Mouse (Mus musculus) thymus, postnatal 25 days (tissue): ENCODE results near the gene Wwtr1.
A peak's percentile ranks its signal among the peaks of the same experiment; 100 is the strongest.

Source experiments
- DNase-seq: peaks from one replicate; pipeline ENCODE4 v3.0.0; 2022

Gene Wwtr1

DNA sequence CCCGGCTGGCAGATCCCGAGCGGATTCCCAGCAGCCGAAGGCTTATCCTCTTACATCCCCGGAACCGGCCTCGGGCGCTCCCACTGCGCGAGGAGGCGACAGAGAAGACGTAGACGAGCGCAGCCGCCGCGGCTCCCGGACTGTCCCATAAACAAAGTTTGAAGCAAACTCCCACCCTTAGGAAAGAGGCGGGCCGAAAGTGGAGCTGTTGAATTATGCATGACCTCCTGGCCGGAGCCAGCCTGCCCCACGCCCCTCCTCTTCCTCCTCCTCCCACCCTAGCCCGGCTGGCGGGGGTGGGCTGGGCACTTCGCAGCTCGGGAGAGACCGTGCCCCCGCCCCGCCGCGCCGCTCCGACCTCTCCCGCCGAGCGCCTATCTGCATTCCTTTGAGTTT lies at the start of gene Wwtr1:
TSS of gene Wwtr1 (minus strand) at position 251 of the 396 bp plus-strand sequence.
- peak; percentile 2 for DNase-seq

DNA sequence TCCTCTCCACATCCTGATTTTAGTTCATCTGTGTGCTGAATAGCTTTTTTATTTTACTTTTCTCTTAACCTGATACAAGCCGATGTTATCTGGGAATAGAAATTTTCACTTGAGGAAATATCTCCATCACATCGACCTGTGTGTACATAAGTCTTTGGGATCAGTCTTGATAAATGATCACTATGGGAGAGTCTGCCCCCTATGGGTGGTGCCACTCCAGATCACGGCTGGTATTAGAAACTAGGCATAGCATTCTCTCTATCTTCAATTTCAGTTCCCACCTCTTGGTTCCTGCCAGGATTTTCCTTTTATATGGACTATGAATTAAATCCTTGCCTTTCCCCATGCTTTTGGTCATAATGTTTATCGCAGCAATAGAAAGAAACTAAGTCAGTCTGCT lies 44.0 kb upstream of the Wwtr1 start:
- no peak for DNase-seq

DNA sequence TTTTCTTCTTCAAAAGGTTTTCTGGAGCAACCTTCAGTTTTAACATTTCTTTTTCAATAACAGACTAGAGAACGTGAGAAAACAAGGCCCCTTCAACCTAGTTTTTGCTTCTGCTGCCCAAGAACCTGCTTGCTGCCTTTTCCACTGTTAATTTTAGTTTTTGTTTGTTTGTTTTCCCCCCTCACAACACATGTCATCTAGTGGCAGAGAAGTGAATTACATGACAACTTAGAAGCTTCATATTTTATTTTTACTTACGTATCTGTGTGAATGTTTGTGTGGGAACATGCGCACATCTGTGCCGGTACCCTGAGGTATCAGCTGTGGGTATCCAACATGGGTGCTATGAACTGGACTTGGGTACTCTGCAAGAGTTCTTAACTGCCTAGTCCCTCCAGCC lies 39.9 kb upstream of the Wwtr1 start:
- DNase-seq, result no peak

DNA sequence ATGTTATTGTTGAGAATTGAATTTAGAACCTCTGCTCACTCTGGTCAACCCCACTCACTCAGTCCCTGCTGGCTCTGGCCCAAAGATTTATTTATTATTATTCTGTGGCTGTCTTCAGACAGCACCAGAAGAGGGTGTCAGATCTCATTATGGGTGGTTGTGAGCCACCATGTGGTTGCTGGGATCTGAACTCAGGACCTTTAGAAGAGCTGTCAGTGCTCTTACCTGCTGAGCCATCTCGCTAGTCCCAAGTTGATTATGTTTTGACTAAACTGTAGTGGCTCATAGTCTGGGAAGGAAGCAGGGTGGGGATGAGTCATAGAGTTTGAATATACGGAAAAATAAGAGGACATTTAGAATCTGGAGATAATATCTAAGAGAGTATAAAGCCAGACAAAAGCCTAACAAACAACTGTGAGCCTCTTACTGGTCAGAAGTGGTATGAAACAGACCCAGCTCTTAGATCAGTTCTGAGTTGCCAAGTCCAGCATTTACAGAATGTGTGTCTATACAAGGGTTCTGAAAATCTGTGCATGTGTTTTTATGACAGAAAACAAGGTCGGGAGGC lies 36.8 kb upstream of the Wwtr1 start:
- DNase-seq, result no peak

DNA sequence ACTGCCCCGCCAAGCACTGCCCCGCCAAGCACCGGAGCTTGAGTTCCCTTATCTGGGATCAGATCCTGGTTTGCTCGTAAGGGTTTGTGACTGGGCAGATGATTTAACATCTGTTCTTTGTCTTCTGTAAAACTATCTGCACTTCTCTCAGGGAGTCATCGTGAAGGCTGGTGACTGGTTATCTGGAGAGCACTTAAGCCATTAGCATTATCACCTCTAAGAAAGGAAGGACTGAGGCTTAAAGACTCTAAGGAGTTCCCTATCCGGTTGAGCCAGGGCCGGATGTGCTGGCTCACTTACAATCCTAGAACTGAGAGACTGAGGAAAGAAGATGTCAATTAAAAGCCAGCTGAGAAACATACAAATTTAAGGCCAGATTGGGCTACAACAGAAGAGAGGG lies 36.1 kb upstream of the Wwtr1 start:
- DNase-seq, result no peak

DNA sequence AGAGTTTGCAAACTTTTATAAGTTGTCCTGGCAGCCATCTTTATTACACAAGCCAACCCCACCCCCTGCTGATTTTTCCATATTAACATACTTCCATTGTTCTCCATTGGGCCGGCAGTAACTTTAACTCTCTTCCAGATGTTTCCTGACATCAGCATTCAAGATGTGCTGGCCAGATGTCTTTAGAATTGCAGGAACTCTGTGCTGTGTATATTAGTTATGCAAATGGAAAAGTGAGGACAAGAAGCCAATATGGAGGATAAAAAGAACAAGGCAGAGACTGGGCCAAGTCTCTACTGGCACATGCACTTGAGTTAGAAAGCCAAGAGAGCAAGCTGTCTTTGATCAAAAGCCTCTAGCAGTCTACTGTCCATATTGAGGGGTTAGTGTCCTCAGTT lies 28.9 kb upstream of the Wwtr1 start:
- DNase-seq, result no peak

DNA sequence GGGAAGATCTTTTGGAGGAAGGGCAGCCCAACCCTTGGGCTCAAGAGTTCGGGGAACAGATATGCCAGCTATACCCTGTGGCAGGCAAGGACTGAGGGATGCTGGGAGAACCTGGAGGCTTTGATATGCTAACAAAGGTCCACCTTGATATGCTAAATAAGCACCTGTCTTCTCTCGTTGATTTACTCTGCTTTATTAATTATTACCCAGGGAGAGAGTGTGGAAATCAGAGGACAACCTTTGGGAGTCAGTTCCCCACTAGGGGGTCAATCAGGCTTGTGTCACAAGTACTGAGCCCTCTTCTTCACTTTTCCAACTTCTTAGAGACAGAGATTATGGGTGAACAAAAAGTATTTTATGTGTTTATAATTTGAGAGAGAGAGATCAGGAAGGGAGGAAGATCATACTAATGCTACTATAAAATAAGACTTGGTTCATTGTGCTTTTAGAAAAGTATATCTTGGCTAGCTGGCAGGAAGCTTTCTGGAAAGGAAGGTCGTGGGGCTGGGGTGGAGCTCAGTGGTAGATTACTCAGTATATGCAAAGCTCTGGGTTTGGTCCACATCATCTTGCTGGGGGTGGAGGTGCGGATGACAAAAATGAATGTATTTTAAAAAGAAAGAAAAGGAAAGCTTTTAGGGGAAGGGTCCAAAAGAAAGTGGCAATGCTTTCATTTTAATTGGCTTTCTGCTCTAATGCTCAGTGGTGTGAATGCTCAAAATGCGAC lies 28.3 kb upstream of the Wwtr1 start:
- no peak for DNase-seq

DNA sequence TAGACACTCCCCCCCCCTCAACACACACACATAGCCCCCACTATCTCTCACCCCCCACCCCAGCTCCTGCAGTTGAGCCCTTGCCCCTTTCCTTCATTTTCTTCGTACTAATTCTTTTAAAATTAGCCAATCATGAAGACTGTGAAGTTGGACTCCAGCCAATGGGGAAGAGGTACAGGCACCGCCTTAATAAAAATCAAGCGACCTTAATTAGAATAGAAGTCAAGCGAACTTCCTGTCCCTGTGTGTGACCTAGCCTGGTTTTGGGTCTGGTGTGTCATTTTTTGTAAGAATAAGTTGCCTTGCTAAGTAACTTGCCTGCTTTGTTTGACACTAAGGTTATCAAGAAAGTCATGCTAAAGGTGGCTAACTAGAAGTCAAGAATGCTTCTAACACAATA lies 26.9 kb upstream of the Wwtr1 start:
- no peak for DNase-seq

DNA sequence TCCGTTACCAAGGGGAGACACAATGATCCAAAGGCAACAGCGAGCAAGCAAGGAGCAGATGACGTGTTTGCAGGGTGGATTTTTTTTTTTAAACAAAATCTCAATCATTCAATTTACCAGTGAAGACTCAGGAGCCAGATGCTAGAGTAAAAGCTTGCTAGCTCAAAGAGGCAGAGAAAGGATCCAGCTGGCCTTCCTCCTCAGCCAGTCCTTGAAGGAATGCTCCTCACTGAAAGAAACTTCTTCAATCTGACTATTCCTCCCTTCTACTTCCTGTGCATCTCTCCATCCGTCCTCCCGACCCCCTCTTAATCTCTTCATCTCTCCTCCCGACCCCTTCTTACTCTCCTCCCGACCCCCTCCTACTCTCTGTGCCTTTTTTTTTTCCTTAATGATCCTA lies 20.9 kb upstream of the Wwtr1 start:
- DNase-seq, result no peak

DNA sequence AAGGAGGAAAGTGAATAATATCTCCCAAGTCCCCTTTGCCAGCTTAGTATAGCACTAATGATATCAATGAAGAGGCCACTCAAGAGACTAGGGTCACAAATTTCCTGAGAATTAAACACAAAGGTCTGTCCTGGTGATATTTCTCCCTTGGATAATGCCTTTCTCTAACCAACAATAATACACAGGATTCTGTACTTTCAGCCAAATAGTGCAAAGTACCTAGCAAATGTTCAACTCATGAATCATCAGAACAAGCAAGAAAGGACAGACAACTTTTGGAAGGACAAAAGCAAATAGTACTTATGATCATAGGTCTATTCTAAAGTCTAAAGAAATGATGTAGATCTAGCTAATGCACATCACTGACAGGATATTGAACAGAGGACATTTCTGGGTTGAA lies 19.8 kb upstream of the Wwtr1 start:
- no peak for DNase-seq

DNA sequence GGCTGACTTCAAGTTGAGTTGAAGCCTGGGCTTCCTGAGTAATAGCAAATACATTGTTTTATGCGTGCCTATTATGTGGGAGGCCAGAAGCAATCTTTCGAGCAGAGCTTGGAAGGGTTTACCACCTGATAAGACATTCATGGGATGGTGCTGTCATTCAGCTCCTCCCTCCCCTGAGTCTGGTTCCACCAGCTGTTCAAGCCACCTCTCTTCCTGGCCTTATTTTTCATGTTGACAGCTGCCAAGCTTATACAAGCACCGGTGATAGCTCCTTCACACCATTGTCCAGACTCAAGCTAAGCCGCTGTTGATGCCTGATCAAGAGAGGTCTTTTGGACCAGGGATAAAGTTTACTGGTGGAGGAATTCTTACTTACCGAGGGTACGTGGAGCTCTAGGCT lies 10.3 kb upstream of the Wwtr1 start:
- DNase-seq, result no peak

DNA sequence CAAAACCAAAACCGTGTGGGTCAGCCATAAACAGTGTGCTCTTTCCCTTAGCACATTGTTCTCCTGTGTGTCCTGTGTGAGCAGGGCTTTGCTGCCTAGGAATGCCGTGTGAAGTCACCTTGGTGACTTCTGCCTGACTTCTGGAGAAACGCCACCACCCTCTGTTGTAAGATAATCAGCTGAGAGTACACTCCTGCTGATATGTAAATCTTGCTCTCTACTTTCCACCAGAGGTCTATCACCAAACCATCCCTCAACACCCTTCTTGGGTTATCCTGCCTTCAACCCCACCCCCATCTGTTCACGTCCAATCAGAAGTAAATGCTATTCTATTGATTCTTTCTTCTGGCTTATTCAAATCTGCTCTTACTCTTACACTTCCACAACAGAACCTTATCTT lies 7.8 kb upstream of the Wwtr1 start:
- DNase-seq, result no peak

DNA sequence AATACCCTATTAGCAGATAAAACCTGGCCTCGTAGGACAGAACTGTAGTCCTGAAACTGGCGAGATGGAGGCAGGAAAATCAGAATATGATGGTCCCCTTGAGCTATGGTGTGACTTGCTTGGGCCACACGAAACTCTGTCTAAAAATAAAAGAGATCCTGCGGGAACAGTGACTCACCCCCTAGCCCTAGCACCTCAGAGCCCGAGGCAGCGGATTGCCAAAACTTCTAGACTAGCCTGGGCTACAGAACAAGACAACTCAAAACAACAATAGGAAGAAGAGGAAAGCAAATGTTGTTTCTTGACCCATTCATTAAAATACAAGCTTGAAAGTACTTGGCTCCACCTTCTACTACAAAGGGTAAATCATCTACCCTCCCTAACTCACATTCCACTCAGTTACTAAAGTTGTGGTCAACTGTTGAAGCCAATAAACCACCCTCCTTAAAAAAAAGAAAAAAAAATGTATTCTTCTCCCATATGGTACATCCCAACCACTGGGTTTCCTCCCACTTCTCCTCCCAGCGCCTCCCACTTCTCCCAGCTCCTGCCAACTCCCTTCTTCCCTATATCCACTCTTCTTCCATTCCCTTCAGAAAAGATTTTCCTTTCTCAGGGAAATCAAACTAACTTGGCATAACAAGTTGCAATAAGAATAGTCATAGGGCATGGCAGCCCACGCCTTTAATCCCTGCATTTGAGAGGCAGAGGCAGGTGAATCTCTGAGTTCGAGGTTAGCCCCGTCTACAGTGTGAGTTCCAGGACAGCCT lies 4.9 kb upstream of the Wwtr1 start:
- no peak for DNase-seq

DNA sequence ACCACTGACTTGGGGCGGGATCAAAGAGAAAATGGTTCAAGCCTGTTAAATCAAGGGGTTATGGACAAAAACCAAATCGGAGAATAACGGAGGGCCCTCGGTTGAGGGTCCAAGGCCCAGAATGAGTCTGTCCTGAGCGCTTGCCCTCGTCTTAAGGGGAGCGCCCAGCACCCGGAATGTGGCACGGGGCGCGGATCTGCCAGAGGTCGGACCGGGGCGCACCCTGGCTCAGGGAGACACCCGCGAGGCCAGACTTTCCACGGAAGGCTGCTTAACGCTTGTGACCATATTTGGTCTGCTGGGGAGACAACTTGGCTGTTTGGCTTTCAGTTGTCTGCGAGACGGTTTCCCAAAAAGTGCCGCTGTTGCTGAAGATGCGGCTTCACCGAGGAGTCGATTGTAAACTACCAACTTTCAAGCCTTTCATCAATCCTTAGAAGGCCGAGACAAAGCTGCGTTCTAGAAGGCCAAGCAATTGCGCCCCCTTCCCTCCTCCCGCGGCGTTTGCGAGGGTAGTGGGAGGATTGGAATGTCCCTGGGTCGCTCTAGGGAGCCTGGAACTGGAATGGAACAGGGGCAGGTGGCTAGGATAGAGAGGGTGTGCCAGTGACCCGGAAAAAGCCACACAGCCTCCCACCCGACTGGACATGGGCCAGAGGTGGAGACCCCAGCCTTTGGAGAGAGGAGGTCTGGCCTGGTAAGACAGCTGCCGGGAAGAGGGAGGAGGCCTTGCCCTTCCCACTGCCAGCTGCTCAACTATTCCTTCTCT lies 530 bp upstream of the Wwtr1 start:
- no peak for DNase-seq

DNA sequence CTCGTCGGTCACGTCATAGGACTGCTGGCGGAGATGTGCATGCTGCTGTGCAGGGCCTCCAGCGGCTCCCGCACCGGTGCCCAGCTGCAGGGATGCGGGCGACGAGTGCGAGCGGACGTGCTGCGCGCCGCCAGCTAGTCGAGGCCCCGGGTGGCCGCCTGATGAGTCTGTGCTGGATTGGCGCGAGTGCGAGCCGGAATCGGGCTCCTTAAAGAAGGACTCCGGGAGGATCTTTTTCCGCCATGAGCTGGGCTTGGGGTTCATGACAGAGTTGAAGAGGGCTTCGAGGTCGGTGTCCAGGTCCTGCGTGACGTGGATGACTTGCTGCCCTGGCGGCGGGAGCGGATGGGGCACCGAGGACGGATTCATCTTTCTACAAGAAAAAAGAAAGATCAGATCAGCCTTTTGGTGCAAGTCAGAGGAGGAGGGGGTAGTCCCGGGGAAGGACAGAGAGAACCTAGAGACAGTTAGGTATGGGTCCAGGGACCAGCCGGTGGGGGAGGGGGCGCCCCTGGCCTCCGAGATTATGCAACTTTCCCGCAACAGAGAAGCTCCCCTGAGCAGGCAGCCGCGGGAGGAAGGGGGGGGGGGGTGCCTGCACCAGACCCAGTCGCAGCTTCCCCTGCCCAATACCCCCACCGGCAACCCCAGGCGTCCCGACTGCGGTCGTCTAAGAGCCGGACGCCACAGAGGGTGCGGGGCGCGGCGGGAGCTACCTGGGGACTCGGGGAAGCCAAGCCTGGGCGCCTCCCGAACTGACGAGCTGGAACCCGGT lies 638 bp downstream of the Wwtr1 start:
- DNase-seq, result no peak

DNA sequence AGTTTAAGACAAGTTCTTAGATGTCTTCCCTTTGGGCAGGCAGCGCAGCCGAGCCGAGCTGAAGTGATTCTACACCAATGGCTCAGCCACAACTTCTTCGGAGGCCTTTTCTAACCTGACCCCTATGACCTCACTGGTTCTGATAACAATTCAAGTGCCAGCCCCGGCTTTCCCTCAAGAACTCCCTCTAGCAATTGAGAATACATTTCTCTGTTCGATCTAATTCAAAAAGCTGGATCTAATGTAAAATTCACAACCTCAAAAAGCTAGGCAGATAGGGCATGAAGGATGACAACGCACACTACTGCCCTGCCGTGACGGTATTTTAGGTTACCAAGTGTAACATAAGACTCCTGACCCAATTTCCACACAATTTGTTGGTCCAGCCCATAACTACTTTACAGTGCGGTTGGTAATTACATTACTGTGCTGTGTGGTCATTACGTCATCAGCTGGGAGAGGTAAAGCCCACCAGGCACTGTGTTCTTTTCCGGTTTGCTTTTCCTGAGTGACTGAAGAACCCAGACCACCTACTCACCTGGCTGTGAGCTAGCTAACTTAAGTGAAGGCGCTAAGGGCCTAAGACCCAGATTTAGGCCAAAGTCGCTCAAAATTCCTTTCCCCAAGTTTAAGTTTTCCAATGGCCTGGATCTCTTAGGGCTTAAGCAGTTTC lies 1.7 kb downstream of the Wwtr1 start:
- no peak for DNase-seq

DNA sequence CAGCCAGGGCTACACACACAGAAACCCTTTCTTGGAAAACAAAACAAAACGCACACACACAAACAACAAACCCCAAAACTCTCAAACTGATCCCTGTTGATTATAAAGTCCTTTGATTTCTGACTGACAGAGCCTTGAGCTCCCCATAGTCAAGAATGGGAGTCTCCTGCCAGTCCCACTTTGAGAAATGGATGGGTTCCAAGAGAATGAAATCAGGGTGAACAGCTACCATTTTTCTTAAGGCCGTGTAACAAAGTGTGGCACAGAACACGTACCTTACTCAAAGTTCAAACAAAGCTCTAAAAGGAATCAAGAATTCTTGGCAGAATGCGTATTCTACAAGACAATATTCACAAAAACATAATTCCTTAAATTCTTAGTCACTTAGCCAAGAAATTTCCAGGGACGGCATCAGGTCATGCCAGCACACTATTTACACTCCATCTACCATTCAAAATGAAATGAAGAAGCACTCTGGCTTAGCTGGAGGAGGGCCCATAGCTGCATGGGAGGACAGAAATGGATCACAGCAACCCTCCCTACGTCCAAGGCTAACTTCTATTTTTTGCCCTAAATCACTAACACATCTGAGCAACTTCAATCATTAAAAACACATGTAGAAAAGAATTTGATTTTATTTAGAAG lies 3.3 kb downstream of the Wwtr1 start:
- DNase-seq, result no peak

DNA sequence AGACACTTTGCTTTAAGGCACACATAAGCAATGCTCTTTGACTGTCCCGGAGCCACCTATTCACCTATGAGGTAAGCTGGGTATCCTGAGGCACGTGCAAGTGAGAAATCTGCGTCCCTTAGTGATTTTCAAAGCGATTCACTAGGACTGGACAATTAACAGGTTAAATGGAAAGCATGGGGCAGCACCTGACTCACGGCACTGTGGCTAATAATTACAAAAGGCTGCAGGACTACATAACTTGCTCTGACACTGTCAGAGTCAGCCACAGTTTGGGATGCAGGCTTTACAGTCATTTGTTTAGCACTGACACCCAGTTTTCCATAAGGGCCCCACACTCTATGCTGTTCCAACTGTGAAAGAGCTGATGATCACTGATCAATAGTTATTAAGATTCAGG lies 9.1 kb downstream of the Wwtr1 start:
- DNase-seq, result no peak

DNA sequence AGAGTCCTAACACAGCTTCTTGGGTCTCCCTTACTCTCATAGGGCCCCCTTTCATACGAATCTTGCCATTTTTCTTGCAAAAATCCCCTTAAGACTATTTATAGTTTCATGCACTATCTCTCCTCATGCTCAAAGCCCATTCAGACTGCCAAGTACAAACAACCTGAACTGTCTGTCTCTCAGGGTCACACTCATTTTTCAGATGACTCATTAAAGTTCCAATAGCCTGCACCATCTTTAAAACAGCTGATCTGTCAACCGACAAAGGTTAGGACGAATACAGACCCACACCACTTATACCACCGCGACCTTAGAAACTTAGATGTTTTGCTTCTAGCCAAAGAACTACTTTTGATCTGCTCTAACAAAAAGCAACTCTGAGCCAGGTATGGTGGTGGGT lies 12.1 kb downstream of the Wwtr1 start:
- no peak for DNase-seq

DNA sequence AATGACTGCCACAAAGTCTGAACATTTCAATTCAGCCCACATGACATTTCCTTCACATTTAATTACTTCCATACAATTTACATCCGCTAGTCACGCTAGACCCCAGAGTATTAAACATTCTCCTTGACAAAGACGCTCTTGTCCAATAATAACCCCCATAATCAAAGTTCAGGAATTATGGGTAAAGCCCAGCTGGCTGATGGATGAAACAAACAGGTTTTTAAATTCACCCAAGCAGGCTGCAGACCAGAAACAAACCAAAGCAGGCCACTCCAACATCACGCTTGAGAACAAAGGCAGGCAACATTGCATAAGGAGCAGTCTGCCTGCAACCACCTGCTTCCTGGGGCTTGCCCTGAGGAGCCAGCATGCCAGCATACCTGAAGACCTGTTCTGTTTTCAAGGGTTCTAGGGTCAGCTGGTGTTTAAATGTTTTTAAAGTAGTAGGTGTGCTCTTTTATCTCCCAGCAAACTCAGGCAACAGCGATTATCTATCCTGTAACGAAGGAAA lies 12.7 kb downstream of the Wwtr1 start:
- DNase-seq, result no peak

DNA sequence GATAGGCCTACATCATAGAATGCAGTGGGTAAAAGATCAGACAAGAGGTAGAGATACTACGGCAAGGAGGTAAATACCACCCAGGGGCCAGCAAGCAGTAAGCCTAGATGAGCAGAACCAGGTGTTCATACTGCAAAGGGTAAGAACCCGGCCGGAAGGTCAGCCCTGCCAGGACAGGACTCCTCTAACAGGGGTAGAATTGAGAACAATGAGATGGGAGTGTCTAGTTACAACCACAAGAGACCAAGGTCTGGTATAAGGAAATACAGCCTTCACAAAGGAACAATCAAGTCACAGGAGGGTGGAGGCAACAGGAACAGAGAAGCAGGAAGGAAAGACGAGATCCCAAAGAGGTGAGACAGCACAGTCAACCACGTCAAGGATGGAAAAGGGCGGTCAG lies 16.9 kb downstream of the Wwtr1 start:
- DNase-seq, result no peak
